Mouse (Mus musculus) forebrain, embryonic 12.5 days (tissue): ENCODE results near the gene Kif17. TPM values are rescaled to one million over a fixed set of nuclear protein-coding genes. Genes with fewer than 3 reads are reported as not detected.
A peak's percentile ranks its signal among the peaks of the same experiment; 100 is the strongest.
"Not testable (repeated sequence)": the region's sequence is repeated elsewhere in the genome, so short reads cannot be mapped to it uniquely, and the experiment has no call there.

Experiments
- ATAC-seq: fragments of 200-750 bp; cut with Nextera tagmentation; 2 replicates; pipeline ENCODE4 v1.8.0; 2017; ENCODE audit warnings: moderate TSS enrichment; ENCODE audit not compliant: low FRiP score
- H3K27ac ChIP-seq: fragments of 300-500 bp; sonication (generic); 2 replicates; pipeline ENCODE4 v1.5.1; 2016; ENCODE audit warnings: mild to moderate bottlenecking
- H3K27me3 ChIP-seq: fragments of 300-500 bp; sonication (generic); 2 replicates; pipeline ENCODE4 v1.6.1; 2016; ENCODE audit warnings: mild to moderate bottlenecking
- H3K36me3 ChIP-seq: fragments of 300-500 bp; sonication (generic); replicated peaks from 2 replicates; pipeline ENCODE4 v1.6.1; 2016; ENCODE audit warnings: mild to moderate bottlenecking
- H3K4me1 ChIP-seq: fragments of 300-500 bp; sonication (generic); 2 replicates; pipeline ENCODE4 v1.6.1; 2016
- H3K4me2 ChIP-seq: fragments of 300-500 bp; sonication (generic); 2 replicates; pipeline ENCODE4 v1.6.1; 2016; ENCODE audit warnings: mild to moderate bottlenecking, moderate library complexity
- H3K4me3 ChIP-seq: fragments of 300-500 bp; sonication (generic); replicated peaks from 2 replicates; pipeline ENCODE4 v1.5.1; 2016; ENCODE audit warnings: mild to moderate bottlenecking
- H3K9ac ChIP-seq: fragments of 300-500 bp; sonication (generic); 2 replicates; pipeline ENCODE4 v1.6.1; 2016; ENCODE audit warnings: mild to moderate bottlenecking
- H3K9me3 ChIP-seq: fragments of 300-500 bp; sonication (generic); 2 replicates; pipeline ENCODE4 v1.6.1; 2016
- WGBS: fragments of 180-500 bp; shearing (Covaris S2); methylation state at CpG from one replicate; pipeline ENCODE4 v1.1.7; 2016; 5-methylcytosine and 5-hydroxymethylcytosine counted together
- polyA plus RNA-seq: library from polyadenylated mRNA; unstranded; fragments of >200 nt; fragmentation: Nextera tagmentation; extraction: Ambion mirVana; gene quantifications from 2 replicates; pipeline ENCODE4 v1.2.1, GENCODE M21; 2016

Gene Kif17
- polyA plus RNA-seq, 1 experiment from 2014 or later, result 0.40 TPM

DNA sequence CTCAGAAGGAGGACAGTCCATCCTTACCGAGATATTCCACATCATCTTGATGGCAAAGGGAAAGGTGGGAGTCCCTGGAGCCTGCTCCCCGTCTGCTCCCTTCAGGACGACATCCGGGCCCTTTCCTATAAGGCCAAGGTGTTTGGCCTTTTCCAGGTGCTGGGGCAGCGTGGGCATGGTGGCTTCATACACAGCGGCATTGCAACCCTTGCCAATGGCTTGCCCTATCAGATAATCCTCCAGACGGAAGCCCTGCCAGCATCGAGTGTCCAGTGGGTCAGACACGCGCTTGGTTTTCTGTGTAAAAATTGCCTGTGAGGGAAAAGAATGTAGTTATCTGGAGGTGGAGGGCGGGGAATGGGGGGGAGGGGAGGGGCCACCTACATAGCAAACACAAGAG lies 70.5 kb downstream of the Kif17 start:
- Histone ChIP-seq H3K4me3 (no peak overlapping the region), H3K36me3 (peaks cover 23% of the 10 kb centered on the region), H3K4me1 (peaks cover 31% of the 10 kb centered on the region), H3K9ac (no peak overlapping the region), H3K27ac (no peak overlapping the region), H3K27me3 (no peaks in the 10 kb centered on the region), H3K9me3 (no peaks in the 10 kb centered on the region), H3K4me2 (no peak overlapping the region)
- 86% methylated on average over 11 of the region's 11 CpGs for WGBS
- ATAC-seq, result no peak

DNA sequence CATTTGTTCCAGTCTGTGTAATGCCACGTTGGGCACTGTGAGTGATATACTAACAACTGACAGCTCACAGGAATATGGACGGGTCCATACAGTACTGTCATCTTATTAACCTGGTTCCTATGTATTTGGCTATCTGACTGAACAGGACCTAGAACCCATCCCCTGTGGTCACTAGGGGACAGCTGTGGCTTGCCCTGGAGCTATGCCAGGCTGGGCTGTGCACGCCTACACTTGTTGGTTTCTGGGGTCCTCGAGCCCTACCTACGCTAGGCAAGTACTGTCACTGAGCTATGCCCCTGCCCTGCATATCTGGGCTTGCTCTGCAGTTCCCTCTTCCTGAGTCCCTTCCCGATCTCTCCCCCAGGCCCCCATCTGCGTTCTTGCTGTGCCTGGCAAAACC lies 71.3 kb downstream of the Kif17 start:
- ATAC-seq, result no peak
- Histone ChIP-seq H3K9me3 (no peaks in the 10 kb centered on the region), H3K27ac (no peak overlapping the region), H3K4me1 (peaks cover 31% of the 10 kb centered on the region), H3K36me3 (peaks cover 18% of the 10 kb centered on the region), H3K4me2 (no peak overlapping the region), H3K27me3 (no peaks in the 10 kb centered on the region), H3K9ac (no peak overlapping the region), H3K4me3 (no peak overlapping the region)
- 81% methylated on average over 7 of the region's 7 CpGs for WGBS

DNA sequence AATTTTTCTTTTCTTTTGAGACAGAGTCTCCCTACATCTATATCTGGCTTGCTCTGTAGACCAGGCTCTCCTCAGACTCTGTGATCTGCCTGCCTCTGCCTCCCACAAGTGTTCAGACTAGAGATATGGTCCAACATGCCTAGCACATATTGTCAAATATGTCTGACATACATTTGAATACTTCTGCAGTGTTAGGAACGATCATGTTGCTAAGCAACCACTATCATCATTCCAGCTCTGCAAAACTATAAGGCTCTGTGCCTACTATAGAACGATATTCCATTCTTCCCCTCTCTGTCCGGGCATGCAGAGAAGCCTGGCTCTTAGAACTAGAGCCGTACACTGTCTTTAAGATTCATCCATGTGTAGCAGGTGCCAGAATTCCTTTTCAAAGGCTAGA lies 72.5 kb downstream of the Kif17 start:
- Histone ChIP-seq H3K4me1 (peaks cover 28% of the 10 kb centered on the region), H3K4me3 (no peak overlapping the region), H3K27ac (no peak overlapping the region), H3K9me3 (no peaks in the 10 kb centered on the region), H3K4me2 (no peak overlapping the region), H3K9ac (no peak overlapping the region), H3K36me3 (peaks cover 6% of the 10 kb centered on the region; the same call in 1 of the 2 replicates), H3K27me3 (no peaks in the 10 kb centered on the region)
- no peak for ATAC-seq
- 13% methylated on average over 4 of the region's 4 CpGs for WGBS

DNA sequence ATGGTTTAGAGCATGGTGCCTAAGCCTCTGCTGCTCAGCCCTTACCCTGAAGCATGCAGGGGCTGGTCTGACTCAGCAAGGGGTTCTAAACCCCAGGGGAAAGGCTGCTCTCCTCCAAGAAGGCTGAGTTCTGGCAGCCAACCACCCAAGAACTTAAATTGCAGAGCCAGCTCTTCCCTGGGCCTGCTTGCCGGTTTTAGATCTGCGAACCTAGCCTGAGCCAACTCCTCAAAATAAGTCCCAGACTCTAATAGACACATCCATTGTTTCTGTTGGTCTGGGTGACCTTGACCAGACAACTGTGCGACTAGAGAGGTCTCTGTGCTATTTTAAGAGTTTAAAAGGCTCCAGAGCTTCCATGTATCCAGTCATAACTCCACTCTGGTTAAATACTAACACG lies 73.5 kb downstream of the Kif17 start:
- Histone ChIP-seq H3K4me1 (peaks cover 31% of the 10 kb centered on the region), H3K4me3 (no peak overlapping the region), H3K9ac (no peak overlapping the region), H3K36me3 (peaks cover 5% of the 10 kb centered on the region; the same call in 1 of the 2 replicates), H3K27ac (no peak overlapping the region), H3K4me2 (peak overlapping the region; percentile 8; the same call in 1 of the 2 replicates), H3K9me3 (no peaks in the 10 kb centered on the region), H3K27me3 (no peaks in the 10 kb centered on the region)
- 76% methylated on average over 4 of the region's 4 CpGs for WGBS
- ATAC-seq, result no peak

DNA sequence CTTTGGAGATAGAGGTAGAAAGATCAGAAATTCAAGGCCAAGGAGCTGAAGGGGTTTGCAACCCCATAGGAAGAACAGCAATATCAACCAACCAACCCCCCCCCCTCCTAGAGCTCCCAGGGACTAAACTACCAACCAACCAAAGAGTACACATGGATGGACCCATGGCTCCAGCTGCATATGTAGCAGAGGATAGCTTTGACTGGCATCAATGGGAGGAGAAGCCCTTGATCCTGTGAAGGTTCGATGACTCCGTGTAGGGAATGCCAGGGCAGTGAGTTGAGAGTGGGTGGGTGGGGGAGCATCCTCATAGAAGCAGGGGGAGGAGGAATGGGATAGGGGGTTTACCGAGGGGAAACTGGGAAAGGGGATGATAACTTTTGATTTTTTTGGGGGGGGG lies 74.2 kb downstream of the Kif17 start:
- 90% methylated on average over 3 of the region's 3 CpGs for WGBS
- Histone ChIP-seq H3K4me1 (peaks cover 31% of the 10 kb centered on the region), H3K27ac (no peak overlapping the region)

DNA sequence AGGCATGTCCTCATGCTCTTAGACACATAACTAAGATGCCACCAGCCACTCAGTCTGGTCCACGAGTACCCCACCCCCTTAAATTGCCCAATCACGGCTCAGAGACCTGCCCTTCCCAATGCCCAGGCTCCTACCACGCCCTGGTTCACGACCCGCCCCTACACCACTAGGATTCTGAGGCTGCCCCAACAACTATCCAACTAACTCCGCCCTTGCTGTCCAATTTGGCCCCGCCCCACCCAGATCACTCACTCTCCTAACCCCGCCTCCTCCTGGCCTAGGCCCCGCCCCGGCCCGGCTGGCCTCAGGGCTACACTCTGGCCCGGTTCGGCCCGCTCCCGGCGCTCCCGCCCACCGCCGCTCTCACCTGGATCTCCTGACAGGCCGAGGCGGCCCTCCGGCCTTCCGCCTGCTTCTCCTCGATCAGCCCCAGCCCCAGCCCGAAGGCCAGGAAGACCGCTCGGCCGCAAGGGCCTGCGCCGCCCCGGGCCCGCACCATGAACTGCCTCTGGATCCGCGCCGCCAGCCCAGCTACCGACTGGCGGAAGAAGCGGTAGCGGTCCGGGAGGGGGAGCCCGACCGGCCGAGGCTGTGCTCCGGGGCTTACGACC lies 75.3 kb downstream of the Kif17 start:
- peak; percentile 89 for ATAC-seq
- peak overlapping the region; percentile 86 for H3K9ac ChIP-seq
- H3K4me2 ChIP-seq, result peak overlapping the region; percentile 69
- 1% methylated on average over 44 of the region's 45 CpGs for WGBS
- H3K27me3 ChIP-seq, result no peaks in the 10 kb centered on the region
- H3K36me3 ChIP-seq, result no peaks in the 10 kb centered on the region
- peak overlapping the region; percentile 98 for H3K27ac ChIP-seq
- H3K4me1 ChIP-seq, result peaks cover 31% of the 10 kb centered on the region
- H3K9me3 ChIP-seq, result no peaks in the 10 kb centered on the region
- peak overlapping the region; percentile 83 for H3K4me3 ChIP-seq

More for the DNA sequence above, 74.2 kb downstream of the Kif17 start:
- H3K27me3 ChIP-seq, result no peaks in the 10 kb centered on the region
- no peak for ATAC-seq
- no peak overlapping the region for H3K4me2 ChIP-seq
- H3K9me3 ChIP-seq, result no peaks in the 10 kb centered on the region
- H3K4me3 ChIP-seq, result no peak overlapping the region
- peaks cover 5% of the 10 kb centered on the region; the same call in 1 of the 2 replicates for H3K36me3 ChIP-seq
- H3K9ac ChIP-seq, result no peak overlapping the region

DNA sequence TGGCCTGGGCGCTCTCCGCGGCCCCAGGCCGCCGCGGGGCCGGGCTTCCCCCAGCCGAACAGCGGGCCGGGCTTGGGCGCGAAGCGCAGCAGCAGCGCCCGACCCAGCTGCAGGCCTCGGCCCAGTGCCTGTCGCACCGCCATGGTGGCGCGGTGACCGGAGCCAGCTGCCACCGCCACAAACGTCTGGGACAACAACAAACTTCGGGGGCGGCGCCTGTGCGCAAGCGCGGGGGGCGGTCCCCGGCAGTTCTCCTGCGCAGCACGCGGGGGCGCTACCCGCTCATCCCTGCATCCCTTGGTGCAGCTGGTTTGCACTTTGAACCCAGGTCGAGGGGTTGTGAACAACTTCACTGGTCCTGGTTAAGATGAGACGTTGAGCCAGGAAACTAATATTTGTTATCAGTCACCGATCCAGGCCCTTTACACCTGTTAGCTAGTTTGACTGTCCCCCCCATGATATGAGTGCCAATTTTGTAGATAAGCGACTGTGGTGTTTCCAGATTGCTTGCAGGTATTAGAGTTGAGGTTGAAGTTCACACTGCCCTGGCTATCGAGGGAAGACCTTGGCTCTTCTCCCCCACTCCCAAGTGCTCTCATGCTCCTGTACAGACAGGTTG lies 76.0 kb downstream of the Kif17 start, which contains the start of gene Pink1:
Pink1 (minus strand) TSS at position 231 of the 619 bp plus-strand sequence.
- H3K4me2 ChIP-seq, result peak within 1 kb of the TSS; percentile 69
- H3K9ac ChIP-seq, result peak within 1 kb of the TSS; percentile 86
- peak within 1 kb of the TSS; percentile 98 for H3K27ac ChIP-seq
- WGBS, result 4% methylated on average over 41 of the region's 41 CpGs
- no peaks in the 10 kb centered on the region for H3K27me3 ChIP-seq
- H3K36me3 ChIP-seq, result no peaks in the 10 kb centered on the region
- peaks cover 28% of the 10 kb centered on the region for H3K4me1 ChIP-seq
- no peaks in the 10 kb centered on the region for H3K9me3 ChIP-seq
- ATAC-seq, result peak; percentile 78
- H3K4me3 ChIP-seq, result peak within 1 kb of the TSS; percentile 83

DNA sequence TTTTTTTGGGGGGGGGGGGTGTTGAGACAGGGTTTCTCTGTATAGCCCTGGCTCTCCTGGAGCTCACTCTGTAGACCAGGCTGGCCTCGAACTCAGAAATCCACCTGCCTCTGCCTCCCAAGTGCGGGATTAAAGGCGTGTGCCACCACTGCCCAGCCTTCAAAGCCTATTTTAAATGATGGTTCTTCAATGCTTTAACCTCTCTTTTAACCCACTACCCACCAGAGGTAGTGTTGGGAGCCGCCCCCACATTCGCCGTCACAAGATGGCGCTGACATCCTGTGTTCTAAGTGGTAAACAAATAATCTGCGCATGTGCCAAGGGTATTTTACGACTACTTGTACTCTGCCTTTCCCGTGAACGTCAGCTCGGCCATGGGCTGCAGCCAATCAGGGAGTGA lies 76.9 kb downstream of the Kif17 start:
- 59% methylated on average over 8 of the region's 12 CpGs for WGBS
- H3K27ac ChIP-seq, H3K4me2 ChIP-seq, H3K9ac ChIP-seq, H3K9me3 ChIP-seq, H3K4me3 ChIP-seq, H3K36me3 ChIP-seq, H3K27me3 ChIP-seq, ATAC-seq: not testable (repeated sequence)
- peaks cover 26% of the 10 kb centered on the region for H3K4me1 ChIP-seq

DNA sequence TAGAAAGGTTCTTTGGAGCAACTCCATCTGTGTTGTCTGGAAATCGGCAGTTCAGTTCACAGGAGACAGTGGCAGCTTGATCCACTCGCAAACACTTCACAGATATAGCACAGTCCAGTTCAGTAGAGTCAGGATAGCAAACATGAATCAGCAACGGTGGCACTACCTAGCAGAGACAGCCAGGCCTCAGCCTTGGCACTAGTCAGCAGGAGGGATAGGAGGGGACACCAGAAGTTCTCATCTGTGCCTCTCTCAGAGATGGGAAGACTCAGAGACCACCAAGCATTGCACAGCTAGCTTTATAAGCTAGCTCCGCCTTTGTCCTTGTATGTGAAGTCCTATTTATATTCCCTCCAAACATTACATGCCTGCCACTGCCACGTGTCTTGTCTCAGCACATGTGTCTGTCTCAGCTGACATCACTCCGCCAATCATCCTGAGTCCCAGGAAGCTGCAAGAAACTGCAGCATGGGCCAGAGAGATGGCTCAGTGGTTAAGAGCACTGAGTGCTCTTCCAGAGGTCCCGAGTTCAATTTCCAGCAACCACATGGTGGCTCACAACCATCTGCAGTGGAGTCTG lies 77.7 kb downstream of the Kif17 start:
- Histone ChIP-seq H3K27me3 (peaks cover 5% of the 10 kb centered on the region; the same call in 1 of the 2 replicates), H3K4me1 (peaks cover 18% of the 10 kb centered on the region), H3K4me3 (peak overlapping the region; percentile 25), H3K27ac (no peak overlapping the region), H3K9ac (no peak overlapping the region), H3K9me3 (no peaks in the 10 kb centered on the region), H3K4me2 (peak overlapping the region; percentile 48), H3K36me3 (no peaks in the 10 kb centered on the region)
- WGBS, result 75% methylated on average over 7 of the region's 7 CpGs
- no peak for ATAC-seq

DNA sequence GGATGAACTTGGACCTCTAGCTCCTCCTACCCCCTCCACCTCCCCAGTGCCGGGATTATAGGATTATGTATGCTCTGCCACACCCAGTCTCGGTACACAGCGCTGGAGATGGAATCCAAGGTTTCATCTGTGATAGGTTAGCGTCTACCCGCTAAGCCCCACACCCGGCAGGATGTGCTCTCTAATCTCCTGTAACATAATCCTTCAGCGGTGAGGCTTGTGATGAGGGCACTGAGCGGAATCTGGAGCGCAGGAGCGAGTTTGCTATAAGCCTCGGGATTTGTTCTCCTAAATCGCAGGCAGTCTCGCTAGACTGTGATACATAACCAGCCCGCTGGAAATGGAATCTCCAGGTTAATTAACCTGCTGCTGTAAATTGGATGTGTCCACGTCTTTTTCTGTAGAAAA lies 80.0 kb downstream of the Kif17 start:
- Histone ChIP-seq H3K4me2 (0 out of 2 replicates have a peak overlapping the region, but pooled peaks have one; percentile 10), H3K4me3 (no peak overlapping the region), H3K27ac (no peak overlapping the region), H3K9ac (no peak overlapping the region), H3K4me1 (peaks cover 4% of the 10 kb centered on the region; the same call in 1 of the 2 replicates), H3K9me3 (no peaks in the 10 kb centered on the region), H3K27me3 (peaks cover 5% of the 10 kb centered on the region; the same call in 1 of the 2 replicates), H3K36me3 (no peaks in the 10 kb centered on the region)
- WGBS, result 14% methylated on average over 15 of the region's 15 CpGs
- no peak for ATAC-seq

DNA sequence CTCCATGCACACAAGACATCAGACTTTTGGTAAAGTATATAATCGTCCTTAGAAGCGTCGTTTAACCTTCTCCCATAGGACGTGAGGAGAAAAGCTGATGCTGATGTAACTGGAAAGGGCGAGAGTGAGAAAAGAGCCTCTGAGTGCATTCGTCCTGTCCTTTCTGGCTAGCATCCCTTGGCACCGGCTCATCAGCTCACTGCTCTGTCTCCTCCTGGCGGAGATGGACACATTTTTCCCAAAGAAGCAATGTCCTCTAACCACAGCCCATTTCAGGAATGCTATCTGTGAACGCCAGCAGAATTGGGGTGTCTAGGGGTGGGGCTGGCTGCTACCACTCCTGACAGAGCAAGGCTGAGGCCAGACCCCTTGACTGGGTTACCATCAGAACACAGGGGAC lies 81.4 kb downstream of the Kif17 start:
- peaks cover 4% of the 10 kb centered on the region; the same call in 1 of the 2 replicates for H3K4me1 ChIP-seq
- no peak for ATAC-seq
- no peak overlapping the region for H3K27ac ChIP-seq
- WGBS, result 83% methylated on average over 9 of the region's 9 CpGs
- H3K27me3 ChIP-seq, result peaks cover 5% of the 10 kb centered on the region; the same call in 1 of the 2 replicates
- no peak overlapping the region for H3K9ac ChIP-seq
- H3K36me3 ChIP-seq, result no peaks in the 10 kb centered on the region
- no peaks in the 10 kb centered on the region for H3K9me3 ChIP-seq
- H3K4me3 ChIP-seq, result no peak overlapping the region
- H3K4me2 ChIP-seq, result no peak overlapping the region

DNA sequence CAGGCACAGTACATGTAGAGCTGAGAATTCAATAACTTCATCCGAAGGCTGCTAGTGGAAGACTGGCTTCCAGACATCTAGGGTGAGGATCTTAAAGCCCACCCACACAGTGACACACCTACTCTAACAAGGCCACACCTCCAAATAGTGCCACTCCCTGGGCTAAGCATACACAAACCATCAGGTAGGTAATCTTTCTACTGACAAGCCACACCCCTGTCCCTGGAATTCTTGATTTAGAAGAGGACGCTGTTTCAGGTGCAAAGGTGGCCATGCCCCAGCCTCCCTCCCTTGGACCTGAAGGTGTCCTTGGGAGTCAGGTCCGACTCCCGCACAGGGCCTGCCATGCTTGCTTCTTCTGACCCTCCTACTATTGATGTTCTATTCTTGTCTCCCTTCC lies 82.9 kb downstream of the Kif17 start:
- Histone ChIP-seq H3K9ac (no peak overlapping the region), H3K4me2 (no peak overlapping the region), H3K36me3 (no peaks in the 10 kb centered on the region), H3K4me3 (no peak overlapping the region), H3K27me3 (peaks cover 5% of the 10 kb centered on the region; the same call in 1 of the 2 replicates), H3K4me1 (peaks cover under 1% of the 10 kb centered on the region; the same call in 1 of the 2 replicates), H3K27ac (no peak overlapping the region), H3K9me3 (no peaks in the 10 kb centered on the region)
- ATAC-seq, result no peak
- 89% methylated on average over 4 of the region's 4 CpGs for WGBS
